Mouse (Mus musculus) forebrain, embryonic 13.5 days (tissue): ENCODE results near the gene Pop5. TPM values are rescaled to one million over a fixed set of nuclear protein-coding genes. Genes with fewer than 3 reads are reported as not detected.
A peak's percentile ranks its signal among the peaks of the same experiment; 100 is the strongest.

Source experiments
- ATAC-seq: fragments of 200-750 bp; cut with Nextera tagmentation; 2 replicates; pipeline ENCODE4 v1.8.0; 2017
- H3K27ac ChIP-seq: fragments of 300-500 bp; sonication (generic); 2 replicates; pipeline ENCODE4 v1.5.1; 2015; ENCODE audit warnings: inconsistent platforms, mild to moderate bottlenecking, moderate library complexity
- H3K27me3 ChIP-seq: fragments of 300-500 bp; sonication (generic); 2 replicates; pipeline ENCODE4 v1.6.1; 2015; ENCODE audit warnings: mild to moderate bottlenecking, inconsistent platforms
- H3K36me3 ChIP-seq: fragments of 300-500 bp; sonication (generic); 2 replicates; pipeline ENCODE4 v1.6.1; 2015; ENCODE audit warnings: mild to moderate bottlenecking, inconsistent platforms; ENCODE audit not compliant: poor library complexity, severe bottlenecking
- H3K4me1 ChIP-seq: fragments of 300-500 bp; sonication (generic); 2 replicates; pipeline ENCODE4 v1.6.1; 2015; ENCODE audit warnings: inconsistent platforms
- H3K4me2 ChIP-seq: fragments of 300-500 bp; sonication (generic); 2 replicates; pipeline ENCODE4 v1.6.1; 2015; ENCODE audit warnings: inconsistent platforms, mild to moderate bottlenecking, moderate library complexity
- H3K4me3 ChIP-seq: fragments of 300-500 bp; sonication (generic); 2 replicates; pipeline ENCODE4 v1.5.1; 2015; ENCODE audit warnings: mild to moderate bottlenecking, inconsistent platforms
- H3K9ac ChIP-seq: fragments of 300-500 bp; sonication (generic); 2 replicates; pipeline ENCODE4 v1.6.1; 2015; ENCODE audit warnings: mild to moderate bottlenecking, inconsistent platforms
- H3K9me3 ChIP-seq: fragments of 300-500 bp; sonication (generic); replicated peaks from 2 replicates; pipeline ENCODE4 v1.6.1; 2016; ENCODE audit warnings: inconsistent platforms
- WGBS: fragments of 180-500 bp; shearing (Covaris S2); methylation state at CpG from one replicate; pipeline ENCODE4 v1.1.7; 2015; 5-methylcytosine and 5-hydroxymethylcytosine counted together
- polyA plus RNA-seq: library from polyadenylated mRNA; unstranded; fragments of >200 nt; fragmentation: Nextera tagmentation; extraction: Ambion mirVana; gene quantifications from 2 replicates; pipeline ENCODE4 v1.2.1, GENCODE M21; 2015

The Pop5 gene
- polyA plus RNA-seq, 1 experiment from 2014 or later = 112 TPM

- H3K27me3 ChIP-seq = peaks cover 8% of the 10 kb centered on the region; the same call in 1 of the 2 replicates
- H3K4me3 ChIP-seq = no peak overlapping the region
- no peak overlapping the region for H3K9ac ChIP-seq
- no peaks in the 10 kb centered on the region for H3K36me3 ChIP-seq
- 0 out of 2 replicates have a peak overlapping the region, but pooled peaks have one; percentile 10 for H3K27ac ChIP-seq
- H3K4me1 ChIP-seq = peaks cover 10% of the 10 kb centered on the region
- H3K9me3 ChIP-seq = 0 out of 2 replicates have a peak, but pooled peaks cover 5% of the 10 kb centered on the region
- WGBS = 38% methylated on average over 13 of the region's 13 CpGs
- H3K4me2 ChIP-seq = no peak overlapping the region
- ATAC-seq = no peak
These were observed 14.6 kb upstream of the Pop5 start for GRCm38 (mm10) chr5:115220931-115221640.

GRCm38 (mm10) chr5:115222485-115222884 lies 13.2 kb upstream of the Pop5 start:
- H3K4me2 ChIP-seq = no peak overlapping the region
- WGBS = 76% methylated on average over 3 of the region's 3 CpGs
- H3K27me3 ChIP-seq = 0 out of 2 replicates have a peak, but pooled peaks cover 5% of the 10 kb centered on the region
- no peak overlapping the region for H3K27ac ChIP-seq
- no peak for ATAC-seq
- H3K9me3 ChIP-seq = 0 out of 2 replicates have a peak, but pooled peaks cover 5% of the 10 kb centered on the region
- H3K36me3 ChIP-seq = no peaks in the 10 kb centered on the region
- H3K4me1 ChIP-seq = peaks cover 10% of the 10 kb centered on the region
- no peak overlapping the region for H3K9ac ChIP-seq
- no peak overlapping the region for H3K4me3 ChIP-seq

DNA sequence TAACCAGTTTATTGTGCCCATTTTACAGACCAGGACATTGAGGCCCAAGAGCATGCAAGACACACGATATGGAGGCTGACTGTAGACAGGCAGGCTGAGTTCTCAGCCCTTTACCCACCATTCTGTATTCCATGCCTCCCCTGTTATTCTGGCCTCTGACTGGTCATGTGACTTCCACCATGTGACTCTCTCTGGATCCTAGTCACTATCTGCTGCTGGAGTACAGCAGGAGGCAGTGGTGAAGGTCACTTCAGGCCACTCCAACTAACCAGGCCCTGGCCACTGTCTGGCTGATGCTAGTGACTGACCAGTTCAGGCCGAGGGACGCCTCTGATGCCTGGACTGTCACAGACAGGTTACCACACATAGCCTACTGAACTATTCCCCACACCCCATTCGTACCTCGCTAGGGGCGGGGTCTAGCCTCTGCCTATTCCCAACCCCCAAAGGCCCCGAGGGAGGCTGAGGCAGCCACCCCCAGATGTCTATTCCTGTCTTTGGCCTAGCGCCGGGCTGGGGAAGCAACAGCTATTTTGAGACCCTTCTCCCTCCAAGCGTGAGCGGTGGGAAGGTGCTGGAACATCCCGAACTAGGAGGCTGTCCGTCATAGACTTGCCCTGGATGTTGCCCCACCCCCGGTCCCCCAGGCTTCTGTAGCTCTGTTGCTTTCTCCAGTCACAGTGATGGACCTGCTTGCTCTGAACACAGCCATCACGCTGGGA lies 4.6 kb upstream of the Pop5 start:
- WGBS = 50% methylated on average over 15 of the region's 15 CpGs
- Histone ChIP-seq H3K4me3 (no peak overlapping the region), H3K27me3 (peaks cover 11% of the 10 kb centered on the region; the same call in 1 of the 2 replicates), H3K4me1 (peaks cover 16% of the 10 kb centered on the region), H3K9me3 (no peaks in the 10 kb centered on the region), H3K9ac (no peak overlapping the region), H3K36me3 (no peaks in the 10 kb centered on the region), H3K4me2 (no peak overlapping the region), H3K27ac (no peak overlapping the region)
- ATAC-seq = no peak

DNA sequence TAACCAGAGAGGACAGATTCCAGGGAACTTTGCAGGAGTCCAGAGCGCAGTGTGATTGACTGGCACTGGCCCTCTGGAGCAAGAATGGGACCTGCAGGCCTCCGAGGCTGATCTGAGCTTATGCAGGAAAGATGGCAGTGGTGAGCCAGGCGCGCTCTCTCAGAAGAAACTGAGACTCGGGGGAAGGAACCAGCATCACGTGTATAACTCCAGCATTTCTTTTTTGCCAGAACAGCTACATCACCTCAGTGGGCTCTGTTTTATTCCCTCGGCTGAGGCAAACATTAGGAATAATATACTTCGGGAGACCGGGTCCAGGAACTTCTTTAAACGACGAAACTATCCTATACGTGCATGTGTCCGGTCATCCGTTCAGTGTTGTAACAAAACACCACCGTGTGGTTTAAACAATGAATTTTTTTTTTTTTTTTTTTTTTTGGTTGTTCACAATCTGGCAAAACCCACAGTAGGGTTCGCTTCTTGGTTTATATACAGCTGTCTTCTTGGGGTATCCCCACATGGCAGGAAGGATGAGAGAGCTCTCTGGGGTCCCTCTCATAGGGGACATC lies 4.0 kb upstream of the Pop5 start:
- no peak overlapping the region for H3K4me3 ChIP-seq
- H3K4me2 ChIP-seq = no peak overlapping the region
- H3K9me3 ChIP-seq = no peaks in the 10 kb centered on the region
- no peak overlapping the region for H3K9ac ChIP-seq
- no peaks in the 10 kb centered on the region for H3K36me3 ChIP-seq
- WGBS = 42% methylated on average over 16 of the region's 16 CpGs
- H3K27me3 ChIP-seq = peaks cover 11% of the 10 kb centered on the region; the same call in 1 of the 2 replicates
- ATAC-seq = no peak
- H3K4me1 ChIP-seq = peaks cover 16% of the 10 kb centered on the region
- H3K27ac ChIP-seq = no peak overlapping the region

- Histone ChIP-seq H3K27ac (no peak overlapping the region), H3K27me3 (peaks cover 11% of the 10 kb centered on the region; the same call in 1 of the 2 replicates), H3K9ac (no peak overlapping the region), H3K4me2 (no peak overlapping the region), H3K9me3 (no peaks in the 10 kb centered on the region), H3K4me1 (peaks cover 19% of the 10 kb centered on the region), H3K36me3 (no peaks in the 10 kb centered on the region), H3K4me3 (no peak overlapping the region)
- no peak for ATAC-seq
- WGBS = 75% methylated on average over 6 of the region's 6 CpGs
These were observed 3.1 kb upstream of the Pop5 start for GRCm38 (mm10) chr5:115232516-115232915.

GRCm38 (mm10) chr5:115233031-115233780 lies 2.4 kb upstream of the Pop5 start:
- Histone ChIP-seq H3K9me3 (no peaks in the 10 kb centered on the region), H3K27me3 (peaks cover 8% of the 10 kb centered on the region; the same call in 1 of the 2 replicates), H3K4me1 (peaks cover 19% of the 10 kb centered on the region), H3K9ac (no peak overlapping the region), H3K36me3 (no peaks in the 10 kb centered on the region), H3K4me2 (no peak overlapping the region), H3K4me3 (no peak overlapping the region), H3K27ac (no peak overlapping the region)
- WGBS = 91% methylated on average over 14 of the region's 14 CpGs
- no peak for ATAC-seq

DNA sequence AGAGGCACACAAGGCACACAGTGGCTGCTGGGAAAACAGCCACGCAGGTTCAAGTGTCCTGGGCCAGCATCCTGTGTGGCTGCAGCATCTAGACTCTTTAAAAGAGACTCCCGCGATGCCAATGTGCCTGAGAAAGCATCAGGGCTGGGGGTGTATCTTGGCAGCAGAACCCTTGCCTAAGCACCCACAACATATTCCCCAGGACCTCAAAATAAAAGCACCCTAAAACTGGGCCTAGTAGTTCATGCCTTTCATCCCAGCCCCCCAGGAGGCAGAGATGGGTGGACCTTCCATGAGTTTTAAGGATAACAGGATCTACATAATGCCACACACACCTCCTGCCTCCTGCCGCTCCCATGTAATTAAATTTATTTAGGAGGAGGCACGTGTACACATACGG lies 1.1 kb upstream of the Pop5 start:
- H3K4me3 ChIP-seq = no peak overlapping the region
- no peaks in the 10 kb centered on the region for H3K9me3 ChIP-seq
- no peaks in the 10 kb centered on the region for H3K36me3 ChIP-seq
- H3K27ac ChIP-seq = no peak overlapping the region
- no peak for ATAC-seq
- peaks cover 30% of the 10 kb centered on the region for H3K4me1 ChIP-seq
- 40% methylated on average over 6 of the region's 6 CpGs for WGBS
- H3K9ac ChIP-seq = no peak overlapping the region
- peaks cover 8% of the 10 kb centered on the region; the same call in 1 of the 2 replicates for H3K27me3 ChIP-seq
- peak overlapping the region; percentile 73; the same call in 1 of the 2 replicates for H3K4me2 ChIP-seq

GRCm38 (mm10) chr5:115235323-115235771 lies 289 bp upstream of the Pop5 start:
- no peaks in the 10 kb centered on the region for H3K9me3 ChIP-seq
- WGBS = under 1% methylated on average over 44 of the region's 45 CpGs
- H3K27ac ChIP-seq = peak overlapping the region; percentile 44
- H3K4me2 ChIP-seq = peak overlapping the region; percentile 73
- peak overlapping the region; percentile 60 for H3K9ac ChIP-seq
- peaks cover 8% of the 10 kb centered on the region; the same call in 1 of the 2 replicates for H3K27me3 ChIP-seq
- peak; percentile 69 for ATAC-seq
- peaks cover 8% of the 10 kb centered on the region for H3K36me3 ChIP-seq
- peaks cover 30% of the 10 kb centered on the region for H3K4me1 ChIP-seq
- H3K4me3 ChIP-seq = peak overlapping the region; percentile 46

GRCm38 (mm10) chr5:115237803-115238728 lies 2.4 kb downstream of the Pop5 start:
- peak; percentile 83 for ATAC-seq
- Histone ChIP-seq H3K4me2 (peak overlapping the region; percentile 88), H3K9me3 (no peaks in the 10 kb centered on the region), H3K4me3 (peak overlapping the region; percentile 80), H3K9ac (peak overlapping the region; percentile 81), H3K27ac (peak overlapping the region; percentile 32; the same call in 1 of the 2 replicates), H3K27me3 (peaks cover 8% of the 10 kb centered on the region; the same call in 1 of the 2 replicates), H3K4me1 (peaks cover 23% of the 10 kb centered on the region), H3K36me3 (peaks cover 35% of the 10 kb centered on the region)
- under 1% methylated on average over 88 of the region's 88 CpGs for WGBS

GRCm38 (mm10) chr5:115238729-115239195 lies 3.1 kb downstream of the Pop5 start:
- WGBS = 4% methylated on average over 11 of the region's 11 CpGs
- Histone ChIP-seq H3K36me3 (peaks cover 42% of the 10 kb centered on the region), H3K4me1 (peaks cover 23% of the 10 kb centered on the region), H3K4me3 (peak overlapping the region; percentile 80), H3K27me3 (peaks cover 8% of the 10 kb centered on the region; the same call in 1 of the 2 replicates), H3K9ac (peak overlapping the region; percentile 81), H3K4me2 (peak overlapping the region; percentile 88), H3K27ac (no peak overlapping the region), H3K9me3 (no peaks in the 10 kb centered on the region)
- no peak for ATAC-seq
